Mouse (Mus musculus) liver, embryonic 11.5 days (tissue): ENCODE data around the gene Id4. TPM values are rescaled to one million over a fixed set of nuclear protein-coding genes. Genes with fewer than 3 reads are reported as not detected.

Experiments used
- ATAC-seq: fragments of 200-750 bp; cut with Nextera tagmentation; replicated peaks from 2 replicates; pipeline ENCODE4 v1.8.0; 2017; ENCODE audit warnings: moderate number of reproducible peaks, mild to moderate bottlenecking, moderate TSS enrichment, moderate library complexity; ENCODE audit not compliant: low FRiP score
- DNase-seq: peaks from one replicate; pipeline ENCODE4 v3.0.0-alpha.2; 2017; ENCODE audit warnings: low spot score
- H3K27ac ChIP-seq: fragments of 300-500 bp; sonication (generic); 2 replicates; pipeline ENCODE4 v1.5.1; 2014; ENCODE audit warnings: mild to moderate bottlenecking, low read depth, low read length, control low read depth
- H3K27me3 ChIP-seq: fragments of 300-500 bp; sonication (generic); replicated peaks from 2 replicates; pipeline ENCODE4 v1.6.1; 2014; ENCODE audit warnings: low read length, mixed read lengths; ENCODE audit not compliant: control insufficient read depth, insufficient read depth
- H3K36me3 ChIP-seq: fragments of 300-500 bp; sonication (generic); 2 replicates; pipeline ENCODE4 v1.6.1; 2014; ENCODE audit warnings: mild to moderate bottlenecking, low read length, moderate library complexity, mixed read lengths; ENCODE audit not compliant: control insufficient read depth, insufficient read depth
- H3K4me1 ChIP-seq: fragments of 300-500 bp; sonication (generic); replicated peaks from 2 replicates; pipeline ENCODE4 v1.6.1; 2014; ENCODE audit warnings: low read length, mixed read lengths; ENCODE audit not compliant: control insufficient read depth, insufficient read depth
- H3K4me2 ChIP-seq: fragments of 300-500 bp; sonication (generic); 2 replicates; pipeline ENCODE4 v1.6.1; 2014; ENCODE audit warnings: mild to moderate bottlenecking, control low read depth, moderate library complexity
- H3K4me3 ChIP-seq: fragments of 300-500 bp; sonication (generic); 2 replicates; pipeline ENCODE4 v1.5.1; 2014; ENCODE audit warnings: low read depth, low read length, control low read depth
- H3K9ac ChIP-seq: fragments of 300-500 bp; sonication (generic); 2 replicates; pipeline ENCODE4 v1.6.1; 2014; ENCODE audit warnings: low read depth, low read length, control low read depth
- H3K9me3 ChIP-seq: fragments of 300-500 bp; sonication (generic); 2 replicates; pipeline ENCODE4 v1.6.1; 2016; ENCODE audit warnings: low read length, inconsistent platforms, mixed read lengths; ENCODE audit not compliant: control insufficient read depth
- WGBS: fragments of 180-500 bp; shearing (Covaris S2); extraction: QIAGEN DNeasy Blood & Tissue Kit; methylation state at CpG from one replicate; pipeline ENCODE4 v1.1.7; 2014; 5-methylcytosine and 5-hydroxymethylcytosine counted together
- polyA plus RNA-seq: library from polyadenylated mRNA; unstranded; fragments of >200 nt; fragmentation: Nextera tagmentation; extraction: Ambion mirVana; gene quantifications from 2 replicates; pipeline ENCODE4 v1.2.1, GENCODE M21; 2014

The Id4 gene
- polyA plus RNA-seq, 1 experiment from 2014 or later = 1.6 TPM

GRCm38 (mm10) chr13:48276981-48277380 is 16.0 kb downstream of the Id4 start:
- H3K9ac ChIP-seq = no peak overlapping the region
- DNase-seq = no peak
- H3K27ac ChIP-seq = no peak overlapping the region
- no peak for ATAC-seq
- H3K4me1 ChIP-seq = no peaks in the 10 kb centered on the region
- no peak overlapping the region for H3K4me2 ChIP-seq
- WGBS = 84% methylated on average over 7 of the region's 7 CpGs
- H3K27me3 ChIP-seq = no peaks in the 10 kb centered on the region
- no peaks in the 10 kb centered on the region for H3K36me3 ChIP-seq
- no peaks in the 10 kb centered on the region for H3K9me3 ChIP-seq
- H3K4me3 ChIP-seq = no peak overlapping the region

GRCm38 (mm10) chr13:48284426-48284825 is 23.4 kb downstream of the Id4 start:
- H3K27ac ChIP-seq = no peak overlapping the region
- no peak overlapping the region for H3K9ac ChIP-seq
- no peak overlapping the region for H3K4me2 ChIP-seq
- ATAC-seq = no peak
- H3K27me3 ChIP-seq = no peaks in the 10 kb centered on the region
- H3K4me3 ChIP-seq = no peak overlapping the region
- WGBS = 51% methylated on average over 9 of the region's 9 CpGs
- no peaks in the 10 kb centered on the region for H3K36me3 ChIP-seq
- no peak for DNase-seq
- no peaks in the 10 kb centered on the region for H3K9me3 ChIP-seq
- no peaks in the 10 kb centered on the region for H3K4me1 ChIP-seq

- no peak overlapping the region for H3K27ac ChIP-seq
- no peak for ATAC-seq
- DNase-seq = no peak
- no peaks in the 10 kb centered on the region for H3K36me3 ChIP-seq
- no peak overlapping the region for H3K4me3 ChIP-seq
- H3K9me3 ChIP-seq = no peaks in the 10 kb centered on the region
- H3K4me2 ChIP-seq = no peak overlapping the region
- H3K4me1 ChIP-seq = no peaks in the 10 kb centered on the region
- H3K9ac ChIP-seq = no peak overlapping the region
- no peaks in the 10 kb centered on the region for H3K27me3 ChIP-seq
- WGBS = 68% methylated on average over 9 of the region's 9 CpGs
Measured at GRCm38 (mm10) chr13:48284918-48285693, 24.1 kb downstream of the Id4 start.

- H3K27ac ChIP-seq = no peak overlapping the region
- no peak overlapping the region for H3K4me3 ChIP-seq
- no peaks in the 10 kb centered on the region for H3K36me3 ChIP-seq
- ATAC-seq (no peak), DNase-seq (no peak)
- no peaks in the 10 kb centered on the region for H3K9me3 ChIP-seq
- 50% methylated on average over 13 of the region's 13 CpGs for WGBS
- no peak overlapping the region for H3K9ac ChIP-seq
- no peaks in the 10 kb centered on the region for H3K27me3 ChIP-seq
- H3K4me2 ChIP-seq = no peak overlapping the region
- H3K4me1 ChIP-seq = no peaks in the 10 kb centered on the region
Measured at GRCm38 (mm10) chr13:48290427-48290826, 29.4 kb downstream of the Id4 start.

GRCm38 (mm10) chr13:48314500-48314899 is 53.5 kb downstream of the Id4 start:
- no peaks in the 10 kb centered on the region for H3K36me3 ChIP-seq
- H3K4me2 ChIP-seq = no peak overlapping the region
- DNase-seq = no peak
- H3K27ac ChIP-seq = no peak overlapping the region
- 0 out of 2 replicates have a peak, but pooled peaks cover 5% of the 10 kb centered on the region for H3K4me1 ChIP-seq
- no peak overlapping the region for H3K9ac ChIP-seq
- H3K9me3 ChIP-seq = no peaks in the 10 kb centered on the region
- WGBS = 50% methylated on average over 7 of the region's 7 CpGs
- no peaks in the 10 kb centered on the region for H3K27me3 ChIP-seq
- ATAC-seq = no peak
- no peak overlapping the region for H3K4me3 ChIP-seq
